Mouse (Mus musculus): ENCODE results near the gene Gm16405.
"Not testable (repeated sequence)": the region's sequence is repeated elsewhere in the genome, so short reads cannot be mapped to it uniquely, and the experiment has no call there.

Gene Gm16405

GRCm38 (mm10) chrX:54530908-54531307 lies at the start of gene Gm16405:
TSS of gene Gm16405 (plus strand) at chrX:54531208.
- not testable (repeated sequence) for DNase-seq (ENCODE audit: inconsistent age in 2 of 2, low spot score in 1 of 2)

Measured in adrenal gland, adult (tissue).